Mouse (Mus musculus): ENCODE data around the gene Cenpa.

Gene Cenpa

DNA sequence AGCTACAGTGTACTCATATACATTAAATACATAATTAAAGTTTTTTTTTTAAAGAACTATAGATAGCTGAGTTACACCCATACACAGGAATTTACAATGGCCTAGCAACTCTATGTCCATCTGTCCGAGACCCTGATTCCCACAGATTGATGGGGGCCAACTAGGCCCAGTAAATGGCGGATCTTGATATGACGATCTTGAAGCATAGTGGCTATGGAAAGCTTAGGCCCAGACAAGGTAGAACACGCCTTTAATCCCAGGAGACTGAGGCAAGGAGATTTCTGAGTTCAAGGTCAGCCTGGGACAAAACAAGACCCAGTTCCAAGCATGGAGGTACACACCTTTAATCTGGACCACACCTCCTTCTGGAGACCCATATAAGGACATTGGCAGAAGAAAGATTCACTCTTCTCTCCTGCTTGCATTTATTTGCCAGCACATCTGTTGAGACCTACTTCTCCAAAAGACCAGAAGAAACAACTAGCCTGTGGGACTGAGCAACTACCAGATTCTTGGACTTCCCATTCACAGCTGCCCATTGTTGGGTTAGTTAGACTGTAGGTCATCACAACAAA lies 12.2 kb downstream of the Cenpa start:
- no peak for DNase-seq (ENCODE audit: low spot score)

DNA sequence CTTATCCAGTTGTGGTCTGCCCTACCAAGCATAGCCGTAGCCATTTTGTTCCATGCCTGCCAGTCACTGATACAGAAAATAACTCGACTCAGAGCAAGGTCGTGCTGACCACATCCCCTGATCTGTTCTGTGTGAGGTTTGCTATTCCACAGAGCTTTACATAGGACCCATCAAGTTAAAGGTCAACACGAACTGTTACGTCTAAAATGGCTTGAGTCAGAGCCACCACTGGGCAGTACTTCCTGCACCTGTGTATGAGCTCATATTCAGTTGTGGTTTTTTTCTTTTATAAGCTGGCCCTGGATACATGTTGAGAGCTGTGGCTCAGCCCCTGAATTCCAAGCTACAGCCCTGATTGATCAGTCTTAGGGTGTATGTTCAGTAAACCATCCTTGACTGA lies 13.0 kb downstream of the Cenpa start:
- DNase-seq (ENCODE audit: low spot score): no peak

DNA sequence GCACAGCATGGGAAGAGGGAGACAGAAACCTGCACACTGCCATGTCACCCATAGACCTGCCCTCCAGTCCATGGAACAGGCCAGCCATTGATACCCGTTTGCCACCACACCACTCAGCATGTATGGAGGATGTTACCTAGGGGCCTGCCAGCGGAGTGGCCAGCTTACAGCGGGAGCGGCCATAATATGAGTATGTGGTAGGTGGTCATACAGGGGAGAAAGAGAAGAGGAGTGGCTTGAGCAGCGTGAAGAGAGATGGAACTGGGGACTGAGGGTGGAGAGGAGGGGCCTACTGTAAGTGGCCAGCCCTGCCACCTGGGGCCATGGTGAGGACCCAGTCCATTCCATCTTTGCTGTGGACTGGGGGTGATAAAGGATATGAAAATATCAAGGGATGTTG lies 15.4 kb downstream of the Cenpa start:
- no peak for DNase-seq (ENCODE audit: low spot score)

DNA sequence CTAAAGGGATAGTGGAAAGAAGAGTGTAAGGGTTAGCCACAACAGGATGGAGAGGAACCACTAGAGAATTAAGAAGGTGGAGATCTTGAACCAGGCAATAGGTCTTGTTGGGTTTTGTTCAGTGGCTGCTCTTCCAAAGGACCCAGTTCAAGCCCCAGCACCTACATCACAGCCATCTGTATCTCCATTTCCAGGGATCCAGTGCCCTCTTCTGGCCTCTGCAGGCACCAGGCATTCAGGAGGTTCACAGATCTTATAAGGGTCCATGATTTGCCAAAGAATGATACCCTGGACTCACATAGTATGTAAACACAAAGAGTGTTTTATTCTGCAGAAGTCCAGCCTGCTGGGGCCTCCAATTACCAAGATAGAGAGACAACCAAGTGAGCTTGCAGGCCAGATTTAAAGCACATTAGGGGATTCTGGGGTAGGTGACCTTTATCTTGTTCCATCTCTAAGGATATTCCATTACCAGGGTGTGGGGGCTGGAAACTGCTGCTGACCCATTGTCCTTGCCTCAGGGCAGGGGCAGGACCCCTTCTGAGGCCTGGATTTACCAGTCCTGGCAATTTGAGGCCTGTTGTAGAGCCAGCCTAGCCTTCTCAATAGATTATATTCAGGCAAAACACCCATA lies 16.5 kb downstream of the Cenpa start:
- no peak for DNase-seq (ENCODE audit: low spot score)

DNA sequence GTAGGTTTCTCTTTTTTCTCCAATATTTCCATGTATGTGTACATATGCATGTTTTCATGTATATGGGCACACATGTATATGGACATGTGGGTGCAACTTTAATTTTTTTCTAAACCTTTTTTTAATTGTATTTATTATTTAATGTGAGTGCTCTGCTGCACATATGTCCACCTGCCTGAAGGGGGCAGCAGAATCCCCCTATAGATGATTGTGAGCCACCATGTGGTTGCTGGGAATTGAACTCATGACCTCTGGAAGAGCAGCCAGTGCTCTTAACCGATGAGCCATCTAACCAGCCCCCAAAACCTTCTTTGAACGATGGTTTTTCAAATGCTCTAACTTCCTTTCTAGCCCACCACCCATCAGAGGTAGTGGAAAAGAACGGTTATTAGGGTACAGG lies 17.4 kb downstream of the Cenpa start:
- DNase-seq (ENCODE audit: low spot score): no peak

DNA sequence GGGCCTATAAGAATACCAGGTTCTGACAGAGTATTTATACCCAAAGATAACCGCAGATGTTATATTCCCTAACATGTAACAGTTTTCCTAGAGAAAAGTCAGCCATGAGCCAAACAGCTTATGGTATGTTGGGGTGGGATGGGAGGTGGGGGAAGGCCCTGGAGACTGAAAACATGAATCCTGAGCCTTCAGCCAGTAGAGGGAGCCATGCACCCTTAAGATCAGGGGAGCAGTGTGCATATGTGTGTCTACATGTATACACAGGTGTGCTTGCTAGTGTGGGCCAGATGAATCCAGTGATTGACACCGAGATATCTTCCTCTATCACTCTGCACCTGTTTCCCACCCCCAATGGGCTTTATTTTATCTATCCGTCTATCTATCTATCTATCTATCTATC lies 20.2 kb downstream of the Cenpa start:
- peak; percentile 62 for DNase-seq (ENCODE audit: low spot score)

DNA sequence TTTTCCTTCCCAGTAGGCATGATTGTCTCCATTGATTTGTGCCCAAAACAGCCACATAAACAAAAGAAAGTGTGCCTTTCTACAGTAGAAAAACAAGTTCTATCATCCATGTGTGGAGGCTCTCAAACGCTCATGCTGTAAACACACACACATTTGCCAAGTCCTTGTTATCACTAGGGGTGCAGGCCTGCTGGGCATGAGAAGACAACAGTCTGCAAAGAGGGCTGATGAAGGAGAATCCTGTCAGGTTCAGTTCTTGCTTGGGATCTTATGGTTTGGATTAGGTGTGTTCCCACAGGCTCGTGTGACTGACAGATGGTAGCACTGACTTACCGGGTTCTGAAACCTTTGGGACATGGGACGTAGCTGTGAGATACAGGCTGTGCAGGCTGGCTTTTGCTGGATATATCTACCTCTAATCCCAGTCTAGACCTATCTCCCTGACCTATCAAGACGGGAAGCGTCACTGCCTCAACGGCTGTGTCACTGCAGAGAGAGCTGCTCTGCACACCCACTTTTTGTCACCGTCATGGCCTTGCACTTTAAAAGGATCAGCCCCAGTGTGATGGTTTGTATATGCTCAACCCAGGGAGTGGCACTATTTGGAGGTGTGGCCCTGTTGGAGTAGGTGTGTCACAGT lies 33.9 kb downstream of the Cenpa start:
- no peak for DNase-seq (ENCODE audit: low spot score)

DNA sequence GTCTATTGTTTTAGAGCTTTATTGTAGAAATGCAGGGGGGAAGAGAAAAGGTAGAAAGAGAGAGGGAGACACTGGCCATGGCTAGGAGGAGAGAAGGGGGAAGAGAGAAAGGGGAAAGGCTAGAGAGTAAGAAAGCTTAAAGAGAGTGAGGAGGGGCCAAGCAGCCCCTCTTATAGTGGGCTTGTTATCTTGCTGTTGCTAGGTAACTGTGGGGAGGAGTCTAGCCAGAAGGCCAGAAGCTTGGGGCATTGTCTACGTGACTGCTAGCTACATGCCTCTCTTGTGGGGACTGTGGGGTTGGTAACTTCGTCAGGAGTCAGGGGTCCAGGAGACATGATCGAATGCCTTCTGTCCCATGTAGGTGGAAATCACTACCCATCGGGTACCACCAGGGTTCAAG lies 34.8 kb downstream of the Cenpa start:
- peak; percentile 49 for DNase-seq (ENCODE audit: low spot score)

DNA sequence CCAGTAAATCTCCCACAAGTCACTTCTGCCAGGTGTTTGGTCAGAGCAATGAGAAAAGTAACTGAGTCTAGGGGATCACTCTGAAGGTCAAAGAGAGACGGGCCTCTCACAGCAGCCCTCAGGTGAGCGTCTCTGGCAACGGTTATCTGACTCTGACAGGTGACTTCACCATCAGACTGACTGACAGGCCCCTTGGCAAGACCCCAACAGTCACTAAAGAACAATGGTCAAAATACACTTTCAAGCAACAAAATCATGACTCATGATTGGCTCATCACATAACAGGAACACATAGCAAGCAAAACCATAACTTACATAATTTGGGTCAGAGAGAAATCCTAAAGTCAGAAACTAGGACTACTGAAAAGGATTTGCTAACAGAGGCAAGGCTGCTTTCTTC lies 35.3 kb downstream of the Cenpa start:
- no peak for DNase-seq (ENCODE audit: low spot score)

DNA sequence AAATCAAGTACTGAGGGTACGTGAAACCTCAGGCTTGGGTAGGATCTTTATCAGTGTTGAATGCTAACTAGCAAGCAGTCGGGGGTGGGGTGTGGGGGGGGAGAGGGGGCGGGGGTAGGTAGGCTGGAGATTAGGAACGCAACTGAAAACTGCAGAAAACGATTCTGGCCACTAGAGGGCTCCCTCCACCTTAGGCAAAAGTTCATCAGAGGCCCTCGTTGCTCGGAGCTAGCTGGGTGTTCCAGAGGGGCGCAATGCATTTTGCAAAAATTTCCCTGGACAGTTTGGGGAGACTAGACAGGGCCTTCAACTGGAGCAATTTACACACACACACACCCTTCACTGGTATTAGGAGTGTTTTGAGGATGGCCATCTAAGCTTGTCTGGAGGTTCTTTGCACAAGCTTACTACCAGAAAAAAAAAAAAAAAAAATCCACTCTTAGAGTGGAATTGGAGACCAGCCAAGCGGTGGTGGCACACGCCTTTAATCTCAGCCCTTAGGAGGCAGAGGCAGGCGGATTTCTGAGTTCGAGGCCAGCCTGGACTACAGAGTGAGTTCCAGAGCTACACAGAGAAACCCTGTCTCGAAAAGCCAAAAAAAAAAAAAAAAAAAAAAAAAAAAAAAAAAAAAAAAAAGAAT lies 43.3 kb downstream of the Cenpa start:
- DNase-seq (ENCODE audit: low spot score): peak; percentile 95

DNA sequence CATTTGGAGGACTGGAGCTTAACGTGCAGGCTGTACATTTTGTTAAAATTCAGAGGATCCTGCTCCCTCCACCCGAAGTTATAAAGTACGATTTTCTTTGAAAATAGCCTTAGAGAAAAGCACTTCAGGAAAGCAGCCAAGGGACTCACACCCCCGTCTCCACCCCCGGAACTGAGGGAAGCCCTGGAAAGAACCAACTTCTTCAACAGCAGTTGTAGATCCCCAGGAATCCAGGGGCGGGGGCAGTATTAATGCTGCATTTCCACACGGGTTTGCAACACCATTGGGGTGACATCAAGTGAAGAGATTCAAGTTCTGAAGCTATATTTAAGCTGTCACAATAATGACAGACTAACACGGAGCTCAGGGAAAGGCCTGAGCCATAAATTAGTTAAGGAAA lies 43.9 kb downstream of the Cenpa start:
- no peak for DNase-seq (ENCODE audit: low spot score)

DNA sequence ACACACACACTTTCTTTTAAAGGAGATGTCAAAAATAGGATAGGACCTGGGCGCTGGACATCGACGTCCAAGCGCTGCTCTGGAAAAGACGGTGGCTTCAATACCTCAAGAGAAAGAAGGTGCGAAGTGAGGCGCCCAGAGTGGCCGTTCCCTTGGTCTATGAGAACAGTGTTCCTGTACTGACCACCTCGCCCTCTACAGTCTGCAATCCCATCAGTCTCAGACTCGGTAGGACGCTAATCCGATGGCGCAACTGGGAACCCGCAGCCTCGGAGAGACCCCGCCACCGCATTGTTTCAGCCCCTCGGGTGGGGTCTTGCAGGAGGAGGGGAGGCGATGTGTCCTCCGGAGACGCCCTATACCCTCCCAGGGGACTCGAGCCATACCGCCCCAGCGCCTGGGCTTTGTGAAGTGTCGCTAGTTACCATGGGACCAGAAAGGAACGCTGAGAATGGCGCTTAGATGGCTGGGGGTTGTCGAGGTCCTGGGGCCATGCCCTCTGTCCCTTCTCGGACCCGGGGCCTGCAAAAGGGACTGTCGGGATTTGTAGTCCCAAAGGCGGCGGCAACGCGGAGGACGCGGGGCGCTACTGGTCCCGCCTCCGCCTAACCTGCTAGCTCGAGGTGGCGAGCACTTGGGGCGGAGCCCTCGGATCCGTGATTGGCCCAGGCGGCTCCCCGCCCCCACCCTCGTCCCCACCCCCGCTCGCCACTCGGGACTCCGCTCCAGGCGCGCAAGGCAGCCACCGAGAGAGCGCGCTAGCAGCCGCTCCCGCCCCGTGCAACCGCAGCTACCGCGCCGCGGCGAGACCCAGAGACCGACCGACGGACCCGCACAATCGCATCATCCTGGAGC lies 44.8 kb downstream of the Cenpa start, which contains the start of gene Dpysl5:
Dpysl5 (plus strand) TSS at position 418 of the 855 bp plus-strand sequence.
- DNase-seq (ENCODE audit: low spot score): peak; percentile 95

DNA sequence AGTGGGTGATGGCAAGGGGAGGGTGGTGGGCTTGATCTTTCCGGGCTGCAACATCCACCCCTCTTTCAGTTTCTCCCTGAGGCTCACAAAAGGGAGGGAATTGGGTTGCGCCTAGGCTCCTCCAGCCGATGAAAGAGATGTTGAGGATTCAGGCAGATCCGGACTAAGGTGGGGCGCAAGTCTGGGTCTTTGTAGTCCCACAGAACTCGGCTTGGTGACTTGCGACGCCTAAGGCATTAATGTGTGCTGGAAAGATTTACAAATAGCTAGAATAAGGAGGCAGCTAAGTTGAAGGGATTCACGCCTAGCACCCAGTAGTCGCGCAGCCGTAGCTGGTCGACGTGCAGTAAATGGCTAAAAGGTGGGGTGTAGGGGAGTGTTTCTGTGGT lies 45.4 kb downstream of the Cenpa start:
- no peak for DNase-seq (ENCODE audit: low spot score)

DNA sequence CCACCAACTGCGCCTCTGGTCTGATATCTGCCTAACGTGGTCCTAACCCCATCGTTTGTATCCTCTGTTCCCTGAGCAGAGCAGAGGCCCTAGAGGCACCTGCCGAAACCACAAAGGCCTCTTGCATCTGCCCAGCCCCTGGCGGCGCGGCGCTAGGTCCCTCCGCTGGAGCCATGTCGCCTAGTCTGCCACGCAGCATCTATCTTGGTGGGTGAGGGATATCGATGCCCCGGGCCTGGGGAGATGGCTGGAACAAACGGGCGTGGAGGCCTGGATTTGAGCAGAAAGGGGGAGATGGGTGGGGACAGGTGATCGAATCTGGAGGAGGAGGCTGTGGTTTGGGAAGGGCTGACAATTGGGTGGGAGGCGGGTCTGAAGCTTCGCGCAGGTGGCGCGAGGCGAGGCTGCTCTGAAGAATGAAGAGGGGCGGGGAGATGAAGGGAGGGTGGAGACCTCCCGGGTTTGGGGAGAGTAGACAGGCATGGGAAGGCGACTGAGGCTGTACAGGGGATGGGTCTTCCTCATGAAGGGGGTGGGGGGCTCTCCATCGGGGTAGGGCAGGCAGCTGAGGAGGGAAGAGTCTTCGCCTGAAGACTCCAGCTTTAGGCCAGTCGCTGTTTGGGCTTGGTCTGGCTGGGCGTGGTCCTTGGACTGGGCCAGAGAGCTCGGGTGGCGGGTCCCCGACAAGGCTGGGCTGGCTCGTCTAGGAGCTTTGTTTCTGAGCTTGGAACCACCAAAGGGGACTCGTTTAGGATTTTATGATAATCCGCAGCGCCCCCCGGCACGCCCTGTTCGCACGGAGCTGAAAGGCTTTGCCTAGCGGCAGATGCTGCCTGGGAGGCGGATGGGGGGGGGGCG lies 46.1 kb downstream of the Cenpa start:
- DNase-seq (ENCODE audit: low spot score): peak; percentile 77

DNA sequence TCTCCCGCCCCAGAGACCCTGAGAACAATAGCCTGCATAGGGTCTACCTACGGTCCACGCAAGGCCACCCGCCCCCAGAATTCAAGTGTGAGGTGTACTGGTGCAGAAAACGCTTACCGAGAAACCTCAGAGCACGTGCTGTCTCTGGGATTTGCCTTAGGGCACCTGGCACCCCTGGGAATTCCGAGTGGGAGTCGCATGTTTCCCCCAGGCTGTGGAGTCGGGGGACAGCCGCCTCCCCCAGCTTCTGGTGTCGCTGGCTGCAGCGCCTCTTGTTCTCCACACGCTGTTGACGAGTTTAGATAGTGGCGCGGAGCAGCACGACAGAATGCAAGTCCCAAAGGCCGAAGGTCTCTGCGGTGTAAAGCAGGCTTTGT lies 46.7 kb downstream of the Cenpa start:
- DNase-seq (ENCODE audit: low spot score): peak; percentile 56

DNA sequence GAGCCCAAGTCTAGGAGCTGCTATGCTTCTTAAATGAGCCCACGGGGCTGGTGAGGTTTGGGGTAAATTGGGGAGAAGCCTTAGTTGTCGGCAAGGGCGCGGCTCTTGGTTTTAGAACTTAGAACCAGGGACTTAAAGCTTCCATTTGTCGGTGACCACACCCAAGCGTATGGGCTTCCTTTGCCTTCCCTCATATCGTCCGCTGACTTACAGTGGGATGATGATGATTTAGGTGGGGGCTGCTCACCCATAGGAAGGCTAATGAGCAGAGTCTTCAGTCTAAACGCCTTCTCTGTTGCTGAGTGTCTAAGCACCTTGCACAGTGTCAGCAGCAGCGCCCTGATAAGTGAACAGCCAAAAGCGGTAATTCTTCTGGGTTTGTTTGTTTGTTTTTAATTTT lies 47.1 kb downstream of the Cenpa start:
- no peak for DNase-seq (ENCODE audit: low spot score)

DNA sequence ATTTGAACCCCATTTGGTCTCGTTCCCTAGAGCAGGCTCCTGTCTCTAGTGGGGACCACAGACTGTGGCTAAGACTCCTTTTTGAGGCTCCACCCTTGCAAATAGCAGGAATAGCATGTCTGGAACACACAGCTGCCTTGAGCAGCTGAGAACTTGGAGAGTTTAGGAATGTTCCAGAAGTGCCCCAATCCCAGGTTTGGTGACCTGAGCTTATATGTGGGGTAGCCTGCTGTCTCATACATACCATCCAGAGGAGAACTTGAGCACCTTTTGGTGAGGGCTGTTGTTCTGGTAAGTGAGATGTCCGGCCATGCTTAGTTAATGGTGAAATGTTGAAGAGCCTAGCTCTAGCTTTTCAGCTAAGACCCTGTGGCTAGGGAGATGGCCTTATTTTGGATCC lies 49.7 kb downstream of the Cenpa start:
- DNase-seq (ENCODE audit: low spot score): no peak

DNA sequence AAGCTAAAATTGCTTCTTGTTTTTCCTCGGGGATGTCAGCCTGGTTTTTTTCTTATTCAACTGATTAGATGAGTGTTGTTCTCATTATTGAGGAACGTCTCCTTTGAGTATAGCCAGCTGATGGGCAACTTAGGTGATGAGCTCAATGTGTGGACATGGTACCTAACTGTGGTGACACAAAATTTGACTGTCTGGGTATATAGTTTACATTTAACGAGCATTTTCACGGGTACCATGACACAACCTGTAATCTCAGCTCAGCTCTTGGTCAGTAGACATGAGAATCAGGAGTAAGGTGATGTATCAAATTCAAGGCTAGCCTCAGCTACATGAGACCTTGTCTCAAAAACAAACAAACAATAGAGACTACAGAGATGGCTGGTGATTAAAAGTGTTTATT lies 50.9 kb downstream of the Cenpa start:
- DNase-seq (ENCODE audit: low spot score): no peak

DNA sequence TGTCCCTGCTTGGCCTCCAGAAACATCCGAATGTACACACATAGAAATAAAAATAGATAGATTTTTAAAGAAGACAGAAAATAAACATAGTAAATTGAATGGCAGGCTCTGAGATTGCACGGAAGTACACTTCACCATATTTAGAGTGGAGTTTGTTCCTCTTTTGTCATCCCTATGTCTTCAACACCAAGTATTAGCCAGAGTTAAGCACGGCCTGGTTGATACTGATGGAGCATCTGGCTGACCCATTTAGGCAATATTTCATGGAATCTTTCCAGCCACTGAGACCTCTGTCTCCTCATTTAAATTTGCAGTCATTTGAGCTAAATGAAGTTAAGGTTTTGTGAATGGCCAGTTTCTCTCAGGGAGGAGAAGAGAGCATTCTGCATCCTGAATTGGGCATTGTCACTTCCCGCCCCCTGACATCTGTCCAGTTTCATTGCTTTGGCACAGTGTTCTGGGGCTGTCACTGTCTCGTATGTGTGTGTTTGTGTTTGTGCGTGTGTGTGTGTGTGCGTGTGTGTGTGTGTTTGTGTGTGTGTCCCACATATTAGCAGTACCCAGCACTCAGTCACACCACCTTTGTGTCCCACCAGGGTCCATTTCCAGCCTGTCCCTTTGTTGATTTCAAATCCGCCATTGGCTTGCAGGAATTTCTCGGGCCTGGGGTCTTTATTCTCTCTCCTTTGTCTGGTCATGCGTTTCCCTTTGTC lies 51.6 kb downstream of the Cenpa start:
- peak; percentile 70 for DNase-seq (ENCODE audit: low spot score)

DNA sequence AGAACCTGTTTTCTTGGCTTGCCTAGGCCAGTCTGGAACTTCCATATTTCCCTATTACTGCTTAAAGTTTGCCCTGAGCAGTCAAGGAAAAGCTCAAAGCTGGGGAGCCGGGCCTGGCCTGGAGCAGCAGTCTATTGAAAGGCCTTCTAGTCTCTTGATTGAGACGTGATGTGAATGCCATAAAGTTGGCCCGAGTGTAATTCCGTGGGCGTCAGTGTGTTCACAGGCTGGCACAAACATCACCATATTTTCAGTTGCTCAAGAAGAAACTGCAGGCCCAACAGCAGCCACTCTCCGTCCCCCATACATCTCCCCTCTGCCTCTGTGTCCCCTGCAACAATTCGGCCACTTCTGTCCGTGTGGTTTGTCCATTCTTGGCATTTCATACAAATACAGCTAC lies 55.4 kb downstream of the Cenpa start:
- no peak for DNase-seq (ENCODE audit: low spot score)
